Mouse (Mus musculus) thymus, adult 2 months (tissue): ENCODE measurements around the gene Dstyk.

Source experiments
- CTCF ChIP-seq: fragments of 200-500 bp; IDR thresholded peaks from 2 replicates; pipeline ENCODE4 v1.5.1; 2012; ENCODE audit warnings: mild to moderate bottlenecking, control low read depth, low read length, moderate library complexity, borderline replicate concordance; ENCODE audit not compliant: control insufficient read depth, poor library complexity, insufficient read depth; ENCODE audit errors: extremely low read depth
- POLR2A ChIP-seq: fragments of 200-500 bp; IDR thresholded peaks from 2 replicates; pipeline ENCODE4 v1.6.1; 2012; ENCODE audit warnings: mild to moderate bottlenecking, low read length, control low read depth, moderate library complexity; ENCODE audit not compliant: control insufficient read depth, poor library complexity, insufficient read depth; ENCODE audit errors: extremely low read depth

DNA sequence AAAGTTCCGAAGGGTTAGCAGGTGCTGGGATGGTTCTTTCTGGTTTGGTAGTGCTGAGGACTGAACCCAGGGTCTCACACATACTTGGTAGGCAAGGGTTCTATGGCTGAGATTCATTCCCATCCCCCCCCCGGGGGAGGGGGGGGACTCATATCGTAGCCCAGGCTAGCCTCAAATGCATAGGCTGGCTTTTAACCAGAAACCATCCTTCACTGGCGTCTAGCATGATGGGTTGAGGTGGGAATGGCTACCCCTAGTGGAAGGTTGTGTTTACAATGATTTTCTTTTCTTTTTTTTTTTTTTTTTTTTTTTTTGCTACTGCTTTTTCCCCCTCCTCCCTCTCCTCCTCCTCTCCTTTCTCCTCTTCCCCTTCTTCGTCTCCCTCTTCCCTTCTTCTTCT lies 55.2 kb downstream of the Dstyk start:
- TF ChIP-seq CTCF (no peak), POLR2A (no peak)
